Mouse (Mus musculus) cerebellum, adult 2 months (tissue): Measurements from ENCODE around the gene 6430628N08Rik. TPM values are rescaled to one million over a fixed set of nuclear protein-coding genes. Genes with fewer than 3 reads are reported as not detected.

Source experiments
- DNase-seq, 2 experiments: peaks; one replicate each; pipeline ENCODE4 v3.0.0; 2021
- H3K27ac ChIP-seq: fragments of 200-500 bp; 2 replicates; pipeline ENCODE4 v1.5.1; 2012; ENCODE audit warnings: low read length, control low read depth, inconsistent platforms; ENCODE audit not compliant: insufficient read depth
- H3K27me3 ChIP-seq: fragments of 200-500 bp; 2 replicates; pipeline ENCODE4 v1.6.1; 2012; ENCODE audit warnings: inconsistent platforms, mild to moderate bottlenecking, low read length, moderate library complexity; ENCODE audit not compliant: control insufficient read depth, insufficient read depth
- H3K4me1 ChIP-seq: fragments of 200-500 bp; 2 replicates; pipeline ENCODE4 v1.6.1; 2011; ENCODE audit warnings: low read length; ENCODE audit not compliant: control insufficient read depth, insufficient read depth
- H3K4me3 ChIP-seq: fragments of 200-500 bp; replicated peaks from 2 replicates; pipeline ENCODE3; 2011; ENCODE audit warnings: mild to moderate bottlenecking, low read depth, low read length, control low read depth; ENCODE audit not compliant: insufficient read depth
- CTCF ChIP-seq: fragments of 200-500 bp; IDR thresholded peaks from 2 replicates; pipeline ENCODE4 v1.5.1; 2011; ENCODE audit warnings: low read depth, mild to moderate bottlenecking, control low read depth, low read length, moderate library complexity, borderline replicate concordance; ENCODE audit not compliant: insufficient read depth
- POLR2A ChIP-seq: fragments of 200-500 bp; IDR thresholded peaks from 2 replicates; pipeline ENCODE4 v1.6.1; 2011; ENCODE audit warnings: low read length, control low read depth, borderline replicate concordance; ENCODE audit not compliant: insufficient read depth
- WGBS: fragments of 180-500 bp; shearing (Covaris S2); methylation state at CpG from one replicate; pipeline ENCODE4 v1.1.7; 2018; 5-methylcytosine and 5-hydroxymethylcytosine counted together
- polyA plus RNA-seq: library from polyadenylated mRNA; depleted of rRNA; stranded (reverse); fragments of >200 nt; gene quantifications from 2 replicates; pipeline ENCODE4 v1.2.3, GENCODE M21; 2012; rRNA removed

Gene 6430628N08Rik
- 0.08 and 0.23 TPM in 2 replicates for polyA plus RNA-seq

GRCm38 (mm10) chr4:115890553-115890952, at the start of gene 6430628N08Rik:
TSS of gene 6430628N08Rik (plus strand) at chr4:115890665.
- TF ChIP-seq POLR2A: no peak
- TF ChIP-seq CTCF: no peak
- 2% methylated on average over 31 of the region's 31 CpGs for WGBS
- Histone ChIP-seq H3K27ac (no peak within 1 kb of the TSS), H3K27me3 (no peaks in the 10 kb centered on the region; the same call in 1 of the 2 replicates), H3K4me3 (no peak within 1 kb of the TSS), H3K4me1 (no peaks in the 10 kb centered on the region)
- no peak for DNase-seq

GRCm38 (mm10) chr4:115840842-115841241, 49.6 kb upstream of the 6430628N08Rik start:
- TF ChIP-seq POLR2A (no peak), CTCF (no peak)
- Histone ChIP-seq H3K4me3 (no peak overlapping the region), H3K27ac (no peak overlapping the region), H3K27me3 (no peaks in the 10 kb centered on the region), H3K4me1 (no peaks in the 10 kb centered on the region)
- 85% methylated on average over 4 of the region's 4 CpGs for WGBS
- DNase-seq: no peak

GRCm38 (mm10) chr4:115846656-115847055, 43.8 kb upstream of the 6430628N08Rik start:
- H3K27ac ChIP-seq: no peak overlapping the region
- H3K27me3 ChIP-seq: no peaks in the 10 kb centered on the region
- H3K4me3 ChIP-seq: no peak overlapping the region
- no peak for DNase-seq
- 86% methylated on average over 2 of the region's 2 CpGs for WGBS
- TF ChIP-seq CTCF (no peak), POLR2A (no peak)
- peaks cover 5% of the 10 kb centered on the region; the same call in 1 of the 2 replicates for H3K4me1 ChIP-seq

- no peak overlapping the region for H3K27ac ChIP-seq
- peak in 1 of 2 experiments; percentile 20 for DNase-seq
These were observed 43.1 kb upstream of the 6430628N08Rik start for GRCm38 (mm10) chr4:115847377-115847776.

GRCm38 (mm10) chr4:115848083-115848482, 42.4 kb upstream of the 6430628N08Rik start:
- WGBS: 97% methylated on average over 1 of the region's 1 CpGs
- no peak for TF ChIP-seq POLR2A
- TF ChIP-seq CTCF: no peak
- Histone ChIP-seq H3K27me3 (no peaks in the 10 kb centered on the region), H3K4me3 (no peak overlapping the region), H3K4me1 (peaks cover 5% of the 10 kb centered on the region; the same call in 1 of the 2 replicates), H3K27ac (no peak overlapping the region)
- DNase-seq: no peak

More at GRCm38 (mm10) chr4:115847377-115847776, 43.1 kb upstream of the 6430628N08Rik start:
- 22% methylated on average over 5 of the region's 5 CpGs for WGBS
- Histone ChIP-seq H3K4me3 (no peak overlapping the region), H3K4me1 (peaks cover 5% of the 10 kb centered on the region; the same call in 1 of the 2 replicates), H3K27me3 (no peaks in the 10 kb centered on the region)
- no peak for TF ChIP-seq CTCF
- TF ChIP-seq POLR2A: no peak

- H3K4me1 ChIP-seq: peaks cover 5% of the 10 kb centered on the region; the same call in 1 of the 2 replicates
- TF ChIP-seq POLR2A (no peak), CTCF (no peak)
- no peak overlapping the region for H3K4me3 ChIP-seq
- H3K27ac ChIP-seq: no peak overlapping the region
- no peak for DNase-seq
- WGBS: 72% methylated on average over 8 of the region's 8 CpGs
- H3K27me3 ChIP-seq: no peaks in the 10 kb centered on the region
These were observed 41.3 kb upstream of the 6430628N08Rik start for GRCm38 (mm10) chr4:115848990-115849677.

- no peak for TF ChIP-seq CTCF
- TF ChIP-seq POLR2A: no peak
- H3K27ac ChIP-seq: no peak overlapping the region
- no peak for DNase-seq
- H3K27me3 ChIP-seq: no peaks in the 10 kb centered on the region
- WGBS: 92% methylated on average over 2 of the region's 2 CpGs
- peaks cover 5% of the 10 kb centered on the region; the same call in 1 of the 2 replicates for H3K4me1 ChIP-seq
- no peak overlapping the region for H3K4me3 ChIP-seq
These were observed 40.4 kb upstream of the 6430628N08Rik start for GRCm38 (mm10) chr4:115850111-115850510.

- peaks cover 5% of the 10 kb centered on the region; the same call in 1 of the 2 replicates for H3K4me1 ChIP-seq
- no peak overlapping the region for H3K4me3 ChIP-seq
- no peak for DNase-seq
- 69% methylated on average over 2 of the region's 2 CpGs for WGBS
- H3K27me3 ChIP-seq: no peaks in the 10 kb centered on the region
- no peak for TF ChIP-seq CTCF
- TF ChIP-seq POLR2A: no peak
- H3K27ac ChIP-seq: no peak overlapping the region
These were observed 39.8 kb upstream of the 6430628N08Rik start for GRCm38 (mm10) chr4:115850631-115851030.
